Mouse (Mus musculus): ENCODE measurements around the gene Fndc9. TPM values are rescaled to one million over a fixed set of nuclear protein-coding genes. Genes with fewer than 3 reads are reported as not detected.

The Fndc9 gene
- polyA plus RNA-seq, 1 experiment from 2014 or later: not detected

- Histone ChIP-seq H3K4me3 (ENCODE audit: low read depth, low read length) (no peak overlapping the region), H3K4me1 (ENCODE audit: control insufficient read depth, insufficient read depth, low read length) (0 out of 2 replicates have a peak, but pooled peaks cover 3% of the 10 kb centered on the region), H3K36me3 (ENCODE audit: control insufficient read depth, insufficient read depth, low read length) (no peaks in the 10 kb centered on the region), H3K4me2 (no peak overlapping the region), H3K27ac (ENCODE audit: low read depth, low read length) (no peak overlapping the region), H3K9ac (ENCODE audit: low read depth, low read length) (no peak overlapping the region), H3K27me3 (ENCODE audit: control insufficient read depth, insufficient read depth, low read length) (no peaks in the 10 kb centered on the region), H3K9me3 (replicated peaks; ENCODE audit: control insufficient read depth, low read length) (no peaks in the 10 kb centered on the region)
- WGBS (ENCODE audit: insufficient replicate concordance): 85% methylated on average over 23 of the region's 23 CpGs
- no peak for ATAC-seq (replicated peaks; ENCODE audit: insufficient number of reproducible peaks, low FRiP score, low TSS enrichment)
Measured at GRCm38 (mm10) chr11:46244731-46245604, 9.6 kb downstream of the Fndc9 start.

GRCm38 (mm10) chr11:46245926-46246325 is 10.6 kb downstream of the Fndc9 start:
- WGBS (ENCODE audit: insufficient replicate concordance): 54% methylated on average over 8 of the region's 8 CpGs

GRCm38 (mm10) chr11:46246393-46246792 is 11.1 kb downstream of the Fndc9 start:
- no peaks in the 10 kb centered on the region for H3K36me3 ChIP-seq (ENCODE audit: control insufficient read depth, insufficient read depth, low read length)
- H3K9ac ChIP-seq (ENCODE audit: low read depth, low read length): no peak overlapping the region
- H3K9me3 ChIP-seq (replicated peaks; ENCODE audit: control insufficient read depth, low read length): no peaks in the 10 kb centered on the region
- no peaks in the 10 kb centered on the region for H3K27me3 ChIP-seq (ENCODE audit: control insufficient read depth, insufficient read depth, low read length)
- 57% methylated on average over 7 of the region's 7 CpGs for WGBS (ENCODE audit: insufficient replicate concordance)
- no peak for ATAC-seq (replicated peaks; ENCODE audit: insufficient number of reproducible peaks, low FRiP score, low TSS enrichment)
- H3K4me2 ChIP-seq: no peak overlapping the region
- H3K4me3 ChIP-seq (ENCODE audit: low read depth, low read length): no peak overlapping the region
- no peak overlapping the region for H3K27ac ChIP-seq (ENCODE audit: low read depth, low read length)
- H3K4me1 ChIP-seq (ENCODE audit: control insufficient read depth, insufficient read depth, low read length): 0 out of 2 replicates have a peak, but pooled peaks cover under 1% of the 10 kb centered on the region

More at GRCm38 (mm10) chr11:46245926-46246325, 10.6 kb downstream of the Fndc9 start:
- Histone ChIP-seq H3K9me3 (replicated peaks; ENCODE audit: control insufficient read depth, low read length) (no peaks in the 10 kb centered on the region), H3K27me3 (ENCODE audit: control insufficient read depth, insufficient read depth, low read length) (no peaks in the 10 kb centered on the region), H3K4me3 (ENCODE audit: low read depth, low read length) (no peak overlapping the region), H3K36me3 (ENCODE audit: control insufficient read depth, insufficient read depth, low read length) (no peaks in the 10 kb centered on the region), H3K4me2 (no peak overlapping the region), H3K27ac (ENCODE audit: low read depth, low read length) (no peak overlapping the region), H3K9ac (ENCODE audit: low read depth, low read length) (no peak overlapping the region), H3K4me1 (ENCODE audit: control insufficient read depth, insufficient read depth, low read length) (0 out of 2 replicates have a peak, but pooled peaks cover 3% of the 10 kb centered on the region)
- no peak for ATAC-seq (replicated peaks; ENCODE audit: insufficient number of reproducible peaks, low FRiP score, low TSS enrichment)

- no peaks in the 10 kb centered on the region for H3K36me3 ChIP-seq (ENCODE audit: control insufficient read depth, insufficient read depth, low read length)
- no peaks in the 10 kb centered on the region for H3K9me3 ChIP-seq (replicated peaks; ENCODE audit: control insufficient read depth, low read length)
- H3K4me3 ChIP-seq (ENCODE audit: low read depth, low read length): no peak overlapping the region
- ATAC-seq (replicated peaks; ENCODE audit: insufficient number of reproducible peaks, low FRiP score, low TSS enrichment): no peak
- no peak overlapping the region for H3K4me2 ChIP-seq
- 86% methylated on average over 3 of the region's 3 CpGs for WGBS (ENCODE audit: insufficient replicate concordance)
- H3K4me1 ChIP-seq (ENCODE audit: control insufficient read depth, insufficient read depth, low read length): no peaks in the 10 kb centered on the region
- H3K27me3 ChIP-seq (ENCODE audit: control insufficient read depth, insufficient read depth, low read length): no peaks in the 10 kb centered on the region
- H3K27ac ChIP-seq (ENCODE audit: low read depth, low read length): no peak overlapping the region
- no peak overlapping the region for H3K9ac ChIP-seq (ENCODE audit: low read depth, low read length)
Measured at GRCm38 (mm10) chr11:46248352-46248751, 13.0 kb downstream of the Fndc9 start.

GRCm38 (mm10) chr11:46251994-46252393 is 16.7 kb downstream of the Fndc9 start:
- Histone ChIP-seq H3K4me2 (no peak overlapping the region), H3K4me3 (ENCODE audit: low read depth, low read length) (no peak overlapping the region), H3K9me3 (replicated peaks; ENCODE audit: control insufficient read depth, low read length) (no peaks in the 10 kb centered on the region), H3K27me3 (ENCODE audit: control insufficient read depth, insufficient read depth, low read length) (no peaks in the 10 kb centered on the region), H3K36me3 (ENCODE audit: control insufficient read depth, insufficient read depth, low read length) (no peaks in the 10 kb centered on the region), H3K9ac (ENCODE audit: low read depth, low read length) (no peak overlapping the region), H3K27ac (ENCODE audit: low read depth, low read length) (no peak overlapping the region), H3K4me1 (ENCODE audit: control insufficient read depth, insufficient read depth, low read length) (no peaks in the 10 kb centered on the region)
- WGBS (ENCODE audit: insufficient replicate concordance): 30% methylated on average over 7 of the region's 7 CpGs
- no peak for ATAC-seq (replicated peaks; ENCODE audit: insufficient number of reproducible peaks, low FRiP score, low TSS enrichment)

GRCm38 (mm10) chr11:46255291-46255690 is 20.0 kb downstream of the Fndc9 start:
- Histone ChIP-seq H3K9ac (ENCODE audit: low read depth, low read length) (no peak overlapping the region), H3K4me2 (no peak overlapping the region), H3K36me3 (ENCODE audit: control insufficient read depth, insufficient read depth, low read length) (no peaks in the 10 kb centered on the region), H3K9me3 (replicated peaks; ENCODE audit: control insufficient read depth, low read length) (no peaks in the 10 kb centered on the region), H3K4me1 (ENCODE audit: control insufficient read depth, insufficient read depth, low read length) (no peaks in the 10 kb centered on the region), H3K27me3 (ENCODE audit: control insufficient read depth, insufficient read depth, low read length) (no peaks in the 10 kb centered on the region), H3K4me3 (ENCODE audit: low read depth, low read length) (no peak overlapping the region), H3K27ac (ENCODE audit: low read depth, low read length) (no peak overlapping the region)
- 86% methylated on average over 2 of the region's 2 CpGs for WGBS (ENCODE audit: insufficient replicate concordance)
- no peak for ATAC-seq (replicated peaks; ENCODE audit: insufficient number of reproducible peaks, low FRiP score, low TSS enrichment)

- H3K4me3 ChIP-seq (ENCODE audit: low read depth, low read length): no peak overlapping the region
- no peaks in the 10 kb centered on the region for H3K4me1 ChIP-seq (ENCODE audit: control insufficient read depth, insufficient read depth, low read length)
- H3K36me3 ChIP-seq (ENCODE audit: control insufficient read depth, insufficient read depth, low read length): no peaks in the 10 kb centered on the region
- H3K9ac ChIP-seq (ENCODE audit: low read depth, low read length): no peak overlapping the region
- H3K27me3 ChIP-seq (ENCODE audit: control insufficient read depth, insufficient read depth, low read length): no peaks in the 10 kb centered on the region
- WGBS (ENCODE audit: insufficient replicate concordance): 55% methylated on average over 4 of the region's 4 CpGs
- H3K4me2 ChIP-seq: no peak overlapping the region
- ATAC-seq (replicated peaks; ENCODE audit: insufficient number of reproducible peaks, low FRiP score, low TSS enrichment): no peak
- H3K27ac ChIP-seq (ENCODE audit: low read depth, low read length): no peak overlapping the region
- no peaks in the 10 kb centered on the region for H3K9me3 ChIP-seq (replicated peaks; ENCODE audit: control insufficient read depth, low read length)
Measured at GRCm38 (mm10) chr11:46258207-46258606, 22.9 kb downstream of the Fndc9 start.

GRCm38 (mm10) chr11:46258749-46259148 is 23.4 kb downstream of the Fndc9 start:
- Histone ChIP-seq H3K36me3 (ENCODE audit: control insufficient read depth, insufficient read depth, low read length) (no peaks in the 10 kb centered on the region), H3K4me2 (no peak overlapping the region), H3K9ac (ENCODE audit: low read depth, low read length) (no peak overlapping the region), H3K9me3 (replicated peaks; ENCODE audit: control insufficient read depth, low read length) (no peaks in the 10 kb centered on the region), H3K27me3 (ENCODE audit: control insufficient read depth, insufficient read depth, low read length) (no peaks in the 10 kb centered on the region), H3K4me3 (ENCODE audit: low read depth, low read length) (no peak overlapping the region), H3K27ac (ENCODE audit: low read depth, low read length) (no peak overlapping the region), H3K4me1 (ENCODE audit: control insufficient read depth, insufficient read depth, low read length) (no peaks in the 10 kb centered on the region)
- 90% methylated on average over 8 of the region's 8 CpGs for WGBS (ENCODE audit: insufficient replicate concordance)
- ATAC-seq (replicated peaks; ENCODE audit: insufficient number of reproducible peaks, low FRiP score, low TSS enrichment): no peak

- WGBS (ENCODE audit: insufficient replicate concordance): 65% methylated on average over 3 of the region's 3 CpGs
- Histone ChIP-seq H3K9me3 (replicated peaks; ENCODE audit: control insufficient read depth, low read length) (no peaks in the 10 kb centered on the region), H3K36me3 (ENCODE audit: control insufficient read depth, insufficient read depth, low read length) (no peaks in the 10 kb centered on the region), H3K4me1 (ENCODE audit: control insufficient read depth, insufficient read depth, low read length) (no peaks in the 10 kb centered on the region), H3K4me3 (ENCODE audit: low read depth, low read length) (no peak overlapping the region), H3K27me3 (ENCODE audit: control insufficient read depth, insufficient read depth, low read length) (no peaks in the 10 kb centered on the region), H3K4me2 (no peak overlapping the region), H3K27ac (ENCODE audit: low read depth, low read length) (no peak overlapping the region), H3K9ac (ENCODE audit: low read depth, low read length) (no peak overlapping the region)
- no peak for ATAC-seq (replicated peaks; ENCODE audit: insufficient number of reproducible peaks, low FRiP score, low TSS enrichment)
Measured at GRCm38 (mm10) chr11:46262854-46263253, 27.5 kb downstream of the Fndc9 start.
